Mouse (Mus musculus): ENCODE measurements around the gene Dido1. TPM values are rescaled to one million over a fixed set of nuclear protein-coding genes. Genes with fewer than 3 reads are reported as not detected.
A peak's percentile ranks its signal among the peaks of the same experiment; 100 is the strongest.

The Dido1 gene
- polyA plus RNA-seq, 1 experiment from 2014 or later: 36.5 TPM

DNA sequence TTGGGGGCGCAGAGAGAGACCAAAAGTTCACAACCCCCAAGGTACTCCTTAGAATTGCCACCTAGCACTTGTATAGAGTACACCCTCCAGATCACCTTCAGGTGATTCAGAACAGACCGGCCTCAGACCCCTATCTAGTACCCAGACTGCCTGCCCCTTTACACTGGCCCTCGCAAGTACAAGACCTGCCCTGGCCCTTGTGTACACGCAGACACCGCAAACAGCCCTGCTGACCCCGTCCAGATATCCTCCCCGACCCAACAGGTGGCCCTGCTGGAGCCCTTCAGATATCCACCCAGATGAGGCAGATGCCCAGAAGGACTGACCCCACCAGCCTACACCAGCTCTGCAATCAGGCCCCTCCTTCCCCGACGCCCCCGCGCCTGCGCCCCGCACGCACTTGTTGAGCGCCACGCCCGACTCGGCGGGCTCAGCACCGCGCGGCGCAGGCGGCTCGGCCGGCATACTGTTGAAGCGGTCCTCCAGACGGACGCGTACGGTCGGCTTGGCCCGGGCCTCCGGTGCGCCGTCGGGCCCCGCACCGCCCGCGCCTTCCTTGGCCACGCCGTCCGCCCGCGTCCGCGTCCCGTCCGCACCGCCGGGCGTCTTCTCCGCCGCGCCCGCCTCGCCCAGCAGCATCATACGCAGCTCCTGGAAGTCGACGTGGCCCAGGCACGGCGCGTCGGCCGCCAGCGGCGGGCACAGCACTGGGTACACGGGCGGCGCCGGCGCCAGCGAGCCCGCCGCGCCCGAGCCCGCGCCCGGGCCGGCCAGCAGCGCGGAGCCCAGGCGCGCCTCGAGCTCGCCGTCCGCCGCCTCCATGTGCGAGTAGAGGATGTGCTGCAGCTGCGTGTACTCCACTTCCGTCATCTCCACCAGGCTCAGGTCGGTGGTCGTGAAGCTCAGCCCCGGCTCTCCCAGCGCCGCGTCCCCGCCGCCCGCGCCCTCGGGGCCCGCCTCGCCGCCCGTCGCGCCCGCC is 67.9 kb downstream of the Dido1 start:
- Histone ChIP-seq H3K9me3 (peaks cover 14% of the 10 kb centered on the region), H3K9ac (peak overlapping the region; percentile 60), H3K27ac (no peak overlapping the region), H3K36me3 (no peaks in the 10 kb centered on the region), H3K4me1 (no peaks in the 10 kb centered on the region), H3K27me3 (peaks cover 61% of the 10 kb centered on the region), H3K4me3 (peak overlapping the region; percentile 44), H3K4me2 (peak overlapping the region; percentile 61)
- ATAC-seq (ENCODE audit: insufficient number of reproducible peaks, insufficient read depth, low FRiP score, low TSS enrichment, low read depth): 0 out of 2 replicates have a peak, but pooled peaks have one; percentile 37
- WGBS: 2% methylated on average over 112 of the region's 112 CpGs

DNA sequence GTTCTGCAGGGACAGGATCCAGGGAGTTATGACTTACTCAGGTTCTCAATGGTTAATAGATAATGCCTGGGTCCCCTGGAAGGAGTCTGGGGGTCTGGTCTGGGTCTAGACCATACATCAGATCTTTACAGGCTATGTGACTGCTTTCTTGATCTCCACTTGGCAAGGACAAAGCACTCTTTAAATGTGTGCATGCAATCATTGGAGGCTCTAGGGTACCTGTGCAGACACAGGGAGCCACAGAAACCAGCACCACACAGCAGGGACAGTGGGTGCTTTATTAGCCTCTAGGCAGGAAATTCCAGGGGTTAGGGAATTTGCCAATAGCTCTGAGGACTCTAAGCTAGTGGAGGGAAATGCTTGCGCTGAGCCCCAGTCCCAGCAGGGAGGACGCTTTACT is 97.9 kb downstream of the Dido1 start:
- 71% methylated on average over 2 of the region's 2 CpGs for WGBS
- no peak overlapping the region for H3K4me2 ChIP-seq
- no peaks in the 10 kb centered on the region for H3K27me3 ChIP-seq
- H3K9me3 ChIP-seq: no peaks in the 10 kb centered on the region
- ATAC-seq (ENCODE audit: insufficient number of reproducible peaks, insufficient read depth, low FRiP score, low TSS enrichment, low read depth): no peak; the same call in 1 of the 2 replicates
- no peak overlapping the region for H3K9ac ChIP-seq
- no peaks in the 10 kb centered on the region for H3K4me1 ChIP-seq
- H3K27ac ChIP-seq: no peak overlapping the region
- H3K36me3 ChIP-seq: peaks cover 4% of the 10 kb centered on the region; the same call in 1 of the 2 replicates
- H3K4me3 ChIP-seq: no peak overlapping the region

DNA sequence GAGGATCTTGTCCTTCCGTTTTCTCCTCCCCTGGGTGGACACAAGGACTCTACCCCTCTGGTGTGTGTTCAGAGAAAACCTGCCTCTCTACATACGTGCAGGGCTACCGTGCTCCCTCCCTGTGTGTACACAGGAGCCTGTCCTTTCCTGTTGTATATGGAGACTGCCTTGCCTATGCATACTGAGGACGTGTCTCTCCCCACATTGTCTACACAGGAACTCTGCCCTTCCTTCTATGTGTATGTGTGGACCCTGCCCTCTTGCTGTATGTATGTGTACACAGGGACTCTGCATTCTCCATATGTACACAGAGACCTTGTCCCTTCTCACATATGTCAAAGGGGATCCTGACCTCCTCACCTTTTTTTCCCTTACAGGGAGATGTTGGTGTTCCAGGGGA is 99.5 kb downstream of the Dido1 start:
- no peak overlapping the region for H3K4me2 ChIP-seq
- peak overlapping the region; percentile 17; the same call in 1 of the 2 replicates for H3K27ac ChIP-seq
- H3K36me3 ChIP-seq: peaks cover 4% of the 10 kb centered on the region; the same call in 1 of the 2 replicates
- H3K9me3 ChIP-seq: no peaks in the 10 kb centered on the region
- ATAC-seq (ENCODE audit: insufficient number of reproducible peaks, insufficient read depth, low FRiP score, low TSS enrichment, low read depth): no peak
- WGBS: 79% methylated on average over 4 of the region's 4 CpGs
- no peak overlapping the region for H3K9ac ChIP-seq
- no peak overlapping the region for H3K4me3 ChIP-seq
- no peaks in the 10 kb centered on the region for H3K27me3 ChIP-seq
- H3K4me1 ChIP-seq: peaks cover 2% of the 10 kb centered on the region; the same call in 1 of the 2 replicates

Other genes starting within 250 kb of the Dido1 start
- 0.36 and 0.45 TPM in 2 replicates for gene Ntsr1, start 210.0 kb downstream of the Dido1 start, polyA plus RNA-seq (2015; fragmentation: Nextera tagmentation; extraction: Ambion mirVana)
- 36.8 and 37.5 TPM in 2 replicates for gene Mrgbp, start 128.7 kb downstream of the Dido1 start, polyA plus RNA-seq (2015; fragmentation: Nextera tagmentation; extraction: Ambion mirVana)
- 71.5 and 77.2 TPM in 2 replicates for gene Ogfr, start 120.8 kb downstream of the Dido1 start, polyA plus RNA-seq (2015; fragmentation: Nextera tagmentation; extraction: Ambion mirVana)
- gene Col9a3, start 112.2 kb downstream of the Dido1 start, polyA plus RNA-seq (2015; fragmentation: Nextera tagmentation; extraction: Ambion mirVana): 204 and 275 TPM in 2 replicates
- 0.28 and 0.65 TPM in 2 replicates for gene Tcfl5, start 67.3 kb downstream of the Dido1 start, polyA plus RNA-seq (2015; fragmentation: Nextera tagmentation; extraction: Ambion mirVana)
- gene Gid8, start 118 bp upstream of the Dido1 start, polyA plus RNA-seq (2015; fragmentation: Nextera tagmentation; extraction: Ambion mirVana): 62.8 and 66.5 TPM in 2 replicates
- 0.70 and 1.4 TPM in 2 replicates for gene Slc17a9, start 15.3 kb upstream of the Dido1 start, polyA plus RNA-seq (2015; fragmentation: Nextera tagmentation; extraction: Ambion mirVana)
- gene Bhlhe23, start 66.9 kb upstream of the Dido1 start, polyA plus RNA-seq (2015; fragmentation: Nextera tagmentation; extraction: Ambion mirVana): 0.17 TPM in 1 of 2 replicates, not detected in the other
- 49.1 and 62.8 TPM in 2 replicates for gene Ythdf1, start 210.9 kb upstream of the Dido1 start, polyA plus RNA-seq (2015; fragmentation: Nextera tagmentation; extraction: Ambion mirVana)
- gene Birc7, start 219.0 kb upstream of the Dido1 start, polyA plus RNA-seq (2015; fragmentation: Nextera tagmentation; extraction: Ambion mirVana): not detected in 2 replicates
- 6.9 and 7.3 TPM in 2 replicates for gene Nkain4, start 244.7 kb upstream of the Dido1 start, polyA plus RNA-seq (2015; fragmentation: Nextera tagmentation; extraction: Ambion mirVana)

All from embryonic facial prominence, embryonic 13.5 days (tissue).